Mouse (Mus musculus): ENCODE measurements around the gene Sema3f.
"Not testable (repeated sequence)": the region's sequence is repeated elsewhere in the genome, so short reads cannot be mapped to it uniquely, and the experiment has no call there.

DNA sequence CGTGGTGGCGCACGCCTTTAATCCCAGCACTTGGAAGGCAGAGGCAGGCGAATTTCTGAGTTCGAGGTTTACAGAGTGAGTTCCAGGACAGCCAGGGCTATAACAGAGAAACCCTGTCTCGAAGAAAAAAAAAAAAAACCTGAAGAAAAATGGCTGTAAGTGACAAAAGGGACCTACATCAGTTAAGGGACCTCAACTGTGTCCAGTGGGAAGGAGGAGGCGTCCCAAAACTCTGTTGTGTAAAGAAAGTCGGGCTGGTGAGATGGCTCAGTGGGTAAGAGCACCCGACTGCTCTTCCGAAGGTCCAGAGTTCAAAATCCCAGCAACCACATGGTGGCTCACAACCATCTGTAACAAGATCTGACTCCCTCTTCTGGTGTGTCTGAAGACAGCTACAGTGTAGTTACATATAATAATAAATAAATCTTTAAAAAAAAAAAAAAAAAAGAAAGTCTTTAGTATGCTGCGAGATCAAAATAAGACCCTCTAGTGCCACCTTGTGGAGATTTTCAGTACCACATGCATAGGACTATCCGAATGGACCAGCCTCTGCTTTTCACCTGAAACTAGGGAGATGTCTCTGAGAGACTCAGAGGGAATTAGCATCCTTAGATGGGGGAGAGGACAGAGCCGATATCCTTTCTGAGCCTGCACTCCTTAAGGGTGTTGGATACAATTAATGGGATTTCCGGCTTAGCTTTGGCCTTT is 32.3 kb downstream of the Sema3f start:
- not testable (repeated sequence) for TF ChIP-seq EP300 (IDR thresholded peaks at IDR 0.05; ENCODE audit: low read depth)
- TF ChIP-seq CTCF (IDR thresholded peaks at IDR 0.05; ENCODE audit: low read depth), result peak; percentile 72
